Mouse (Mus musculus) testis, adult 2 months (tissue): Measurements from ENCODE around the gene Olfr958.

ENCODE experiments used
- CTCF ChIP-seq: fragments of 200-500 bp; IDR thresholded peaks from 2 replicates; pipeline ENCODE4 v1.5.1; 2012; ENCODE audit warnings: low read depth, mild to moderate bottlenecking, inconsistent platforms, low read length, moderate library complexity; ENCODE audit not compliant: control insufficient read depth, insufficient read depth, insufficient replicate concordance
- POLR2A ChIP-seq: fragments of 200-500 bp; IDR thresholded peaks from 2 replicates; pipeline ENCODE4 v1.6.1; 2012; ENCODE audit warnings: low read depth, mild to moderate bottlenecking, inconsistent platforms, low read length, moderate library complexity; ENCODE audit not compliant: control insufficient read depth

DNA sequence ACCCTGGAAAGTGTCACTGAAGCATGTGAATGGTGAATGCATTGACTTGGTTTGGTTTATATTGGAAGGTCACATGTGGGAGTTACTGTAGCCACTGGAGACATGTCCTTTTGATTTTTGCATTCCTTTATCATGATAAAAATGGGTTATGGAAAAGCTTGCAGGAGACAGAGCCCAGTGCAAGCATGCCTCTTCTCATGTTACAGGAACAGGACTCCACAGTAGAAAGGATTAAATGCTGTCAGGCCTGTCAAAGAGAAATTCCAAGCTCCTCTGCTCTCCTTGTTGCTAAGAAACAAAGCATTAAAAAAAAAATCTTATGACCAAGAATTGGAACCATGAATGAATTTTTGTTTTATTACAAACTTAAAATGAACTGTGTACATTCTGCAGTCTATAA lies 35.3 kb downstream of the Olfr958 start:
- TF ChIP-seq POLR2A (no peak), CTCF (no peak)
